Mouse (Mus musculus): ENCODE measurements around the gene Pitx2.

GRCm38 (mm10) chr3:129208421-129208820 is 8.7 kb downstream of the Pitx2 start:
- TF ChIP-seq CTCF (IDR thresholded peaks at IDR 0.05; ENCODE audit: low read depth) (no peak), EP300 (IDR thresholded peaks at IDR 0.05; ENCODE audit: low read depth) (no peak)

Measured in liver, postnatal 0 days (tissue).